Mouse (Mus musculus): ENCODE measurements around the gene Raly. TPM values are rescaled to one million over a fixed set of nuclear protein-coding genes. Genes with fewer than 3 reads are reported as not detected.
"Not testable (repeated sequence)": the region's sequence is repeated elsewhere in the genome, so short reads cannot be mapped to it uniquely, and the experiment has no call there.

The Raly gene
- polyA plus RNA-seq, 2 experiments from 2014 or later, result 8.0 to 8.6 TPM

DNA sequence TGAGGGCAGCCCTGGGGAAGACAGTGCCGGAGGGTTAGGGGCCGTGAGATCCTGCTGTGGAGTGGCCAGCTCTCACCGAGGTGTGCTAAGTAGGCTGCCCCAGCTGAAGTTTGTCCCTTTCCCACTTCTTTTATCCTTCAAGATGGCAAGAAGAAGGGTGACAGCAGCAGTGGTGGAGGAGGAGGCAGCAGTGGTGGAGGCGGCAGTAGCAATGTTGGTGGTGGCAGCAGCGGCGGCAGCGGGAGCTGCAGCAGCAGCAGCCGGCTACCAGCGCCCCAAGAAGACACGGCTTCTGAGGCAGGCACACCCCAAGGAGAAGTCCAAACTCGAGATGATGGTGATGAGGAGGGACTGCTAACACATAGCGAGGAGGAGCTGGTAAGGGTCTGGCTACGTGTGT is 72.8 kb downstream of the Raly start:
- no peak for ATAC-seq

DNA sequence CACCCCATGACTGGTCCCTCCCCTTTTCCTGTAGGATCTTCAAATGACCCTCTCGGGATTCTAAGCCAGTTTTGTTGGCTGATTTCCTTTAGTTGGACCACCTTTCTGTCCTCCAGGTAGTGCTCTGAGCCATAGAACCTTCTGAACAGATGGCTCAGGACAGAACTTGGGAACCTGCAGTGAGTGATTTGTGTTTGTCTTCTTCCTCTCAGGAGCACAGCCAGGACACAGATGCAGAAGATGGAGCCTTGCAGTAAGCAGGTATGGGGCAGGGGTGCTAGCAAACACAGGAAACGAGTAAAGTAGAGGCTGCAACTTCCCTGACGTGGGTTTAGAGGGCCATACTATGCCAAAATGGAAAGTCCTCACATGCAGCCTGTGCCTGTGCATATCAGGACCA is 74.8 kb downstream of the Raly start:
- ATAC-seq, result no peak

DNA sequence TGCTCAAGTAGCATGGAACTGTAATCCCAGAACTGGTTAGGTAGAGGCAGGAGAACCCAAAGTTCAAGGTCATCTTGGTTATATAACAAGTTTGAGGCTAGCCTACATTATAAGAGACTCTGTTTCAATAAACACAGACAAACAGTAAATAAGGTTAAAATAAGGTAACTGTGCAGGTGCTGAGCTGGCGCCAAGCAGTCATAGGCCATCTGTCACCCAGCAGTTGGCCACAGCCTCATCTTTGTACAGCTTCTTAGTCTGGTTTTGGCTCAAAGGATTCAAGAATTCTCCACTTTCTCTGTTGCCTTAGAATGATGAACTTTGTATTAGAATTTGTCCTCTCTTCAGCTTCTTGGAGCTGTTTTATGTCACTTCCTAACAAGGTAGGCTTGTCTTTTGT is 77.2 kb downstream of the Raly start:
- ATAC-seq, result no peak

DNA sequence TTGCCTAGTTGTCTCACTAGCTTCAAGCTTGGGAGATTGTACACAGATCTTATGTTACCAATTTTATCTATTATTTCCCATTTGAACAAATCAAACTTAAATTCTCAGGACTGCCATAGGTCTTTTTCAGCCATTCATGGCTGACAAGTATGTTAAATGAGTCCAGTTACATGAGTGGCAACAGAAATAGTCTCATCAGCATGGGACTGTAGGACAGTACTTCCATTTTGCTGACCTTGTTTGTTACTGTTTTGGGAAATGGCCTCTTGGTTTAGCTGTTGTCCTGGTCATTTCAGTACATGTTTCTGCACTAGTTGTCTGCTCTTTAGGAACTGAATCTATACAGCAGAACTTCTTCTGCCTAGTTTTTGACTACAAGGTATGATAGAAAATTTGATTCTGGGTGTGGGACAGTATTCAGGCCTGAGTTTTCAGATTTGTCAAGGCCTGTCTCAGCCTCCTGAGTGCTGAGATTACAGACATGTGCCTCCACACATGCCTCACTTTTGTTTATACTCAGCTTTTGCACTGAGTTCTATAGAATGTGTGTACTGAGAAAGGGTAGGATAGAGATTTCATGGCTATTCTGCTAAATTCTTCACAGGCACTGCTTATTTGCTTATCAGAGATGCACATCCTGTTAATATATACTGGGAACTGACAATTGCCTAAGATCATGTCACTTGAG is 79.2 kb downstream of the Raly start:
- ATAC-seq, result no peak

DNA sequence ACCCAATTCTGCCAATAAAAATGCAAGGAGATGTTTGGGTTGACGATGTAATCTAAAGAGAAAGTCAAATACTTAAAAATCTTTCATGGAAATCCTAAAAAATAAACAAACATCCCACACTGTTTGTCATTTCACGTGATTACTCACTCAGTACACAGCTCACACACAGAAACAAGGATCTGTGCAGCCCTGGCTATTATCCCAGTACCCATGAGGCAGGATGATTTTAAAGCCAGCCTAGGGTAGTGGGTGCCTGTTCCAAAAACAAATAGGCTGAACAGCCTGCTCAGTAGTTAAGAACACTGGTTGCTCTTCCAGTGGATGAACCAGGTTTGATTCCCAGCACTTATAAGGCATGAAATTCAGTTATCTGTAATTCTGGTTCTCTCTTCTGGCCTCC is 85.7 kb downstream of the Raly start:
- ATAC-seq, result no peak

DNA sequence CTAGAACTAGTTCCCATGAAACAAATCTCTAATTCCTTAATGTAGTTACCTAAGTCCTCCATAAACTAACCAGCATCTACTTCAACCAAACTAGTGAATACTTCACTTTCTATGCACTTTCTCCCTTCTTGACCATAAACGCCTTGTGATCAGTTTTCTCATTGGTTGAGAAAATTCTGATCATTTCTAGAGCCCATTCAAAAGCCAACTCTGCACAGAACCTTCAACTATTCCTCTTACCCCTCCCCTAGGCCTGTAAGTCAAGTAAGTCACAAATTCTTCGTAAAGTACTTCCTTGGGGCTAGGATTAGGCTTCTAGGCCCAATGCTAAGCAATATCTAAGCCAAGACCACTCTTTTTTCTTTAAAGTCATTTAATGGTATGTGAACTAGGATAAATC is 100.7 kb downstream of the Raly start:
- no peak for ATAC-seq

DNA sequence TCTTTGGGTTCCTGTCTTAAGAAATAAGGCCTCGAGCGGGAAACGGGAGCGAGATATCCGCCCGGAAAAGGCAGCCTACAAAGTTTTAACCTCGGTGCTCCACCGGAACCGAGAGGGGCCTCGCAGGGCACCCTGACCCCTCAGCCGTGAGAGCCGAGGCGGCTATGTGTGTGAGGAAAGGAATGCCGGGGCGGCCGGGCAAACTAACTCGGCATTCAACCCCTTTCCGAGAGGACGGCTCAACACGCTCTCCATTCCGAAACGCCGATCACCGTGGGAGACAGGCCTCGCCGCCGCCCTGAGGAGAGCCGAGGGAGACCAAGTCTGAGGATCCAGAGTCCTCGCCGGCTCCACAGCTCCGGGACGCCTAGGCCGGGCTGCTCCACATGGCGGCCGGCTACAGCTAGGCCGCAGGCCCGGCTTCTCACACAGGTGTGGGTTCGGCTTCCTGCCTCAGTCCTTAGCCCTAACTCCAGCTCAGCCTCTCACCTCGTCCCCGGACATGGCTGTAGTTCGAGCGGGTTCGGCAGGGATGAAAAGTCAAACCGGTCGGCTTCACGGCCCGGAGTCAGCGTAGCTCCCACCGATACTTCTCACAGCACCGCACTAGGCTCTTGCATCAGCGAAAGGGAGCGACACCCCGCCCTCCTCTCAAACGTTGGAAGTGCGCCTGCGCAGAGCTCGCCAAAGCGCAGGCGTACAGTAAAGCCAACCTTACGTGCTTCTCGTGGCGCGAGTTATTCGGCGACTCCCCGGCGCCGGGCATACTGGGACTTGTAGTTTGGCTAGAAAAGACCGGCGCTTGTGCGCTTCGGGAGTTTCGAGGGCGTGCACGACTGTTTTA is 101.5 kb downstream of the Raly start, which contains the start of gene Eif2s2:
Gene Eif2s2, minus strand, starts transcription at position 735 of the 844 bp plus-strand sequence.
- ATAC-seq, result peak; percentile 95

DNA sequence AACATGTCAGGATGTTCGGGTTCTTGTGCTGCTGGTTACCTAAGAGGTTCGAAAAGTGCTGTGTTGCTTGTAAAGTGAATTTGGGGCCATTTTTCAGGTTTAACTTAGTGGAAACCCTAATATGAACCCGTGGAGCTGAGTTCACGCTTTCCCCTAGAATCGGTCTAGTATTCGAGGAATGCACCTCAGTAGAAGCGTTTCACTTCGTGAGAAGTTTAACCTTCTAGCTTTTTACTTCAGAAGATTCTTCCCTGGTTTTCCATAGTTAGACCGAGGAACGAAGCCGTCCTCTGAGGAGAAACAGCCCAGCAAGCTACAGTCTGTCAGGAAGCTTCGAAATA is 102.1 kb downstream of the Raly start:
- peak; percentile 18 for ATAC-seq

DNA sequence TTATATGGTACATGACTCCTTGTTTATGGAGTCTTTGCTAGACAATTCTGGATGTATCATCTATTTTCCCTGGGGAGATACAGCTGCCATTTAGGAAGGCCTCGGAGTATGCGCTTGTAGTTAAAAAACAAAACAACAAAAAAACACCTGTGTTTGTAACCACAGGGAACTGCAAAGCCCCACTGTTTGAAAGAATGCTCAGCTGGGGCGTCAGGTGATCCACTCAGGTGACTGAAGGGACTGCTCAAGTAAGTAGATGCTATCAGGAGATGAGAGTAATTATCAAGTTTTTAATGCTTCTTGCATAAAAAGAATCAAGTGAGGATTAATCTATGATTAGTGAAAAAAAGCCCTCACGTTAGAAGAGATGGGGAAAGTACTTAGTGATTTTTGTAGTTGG is 102.7 kb downstream of the Raly start:
- no peak for ATAC-seq

DNA sequence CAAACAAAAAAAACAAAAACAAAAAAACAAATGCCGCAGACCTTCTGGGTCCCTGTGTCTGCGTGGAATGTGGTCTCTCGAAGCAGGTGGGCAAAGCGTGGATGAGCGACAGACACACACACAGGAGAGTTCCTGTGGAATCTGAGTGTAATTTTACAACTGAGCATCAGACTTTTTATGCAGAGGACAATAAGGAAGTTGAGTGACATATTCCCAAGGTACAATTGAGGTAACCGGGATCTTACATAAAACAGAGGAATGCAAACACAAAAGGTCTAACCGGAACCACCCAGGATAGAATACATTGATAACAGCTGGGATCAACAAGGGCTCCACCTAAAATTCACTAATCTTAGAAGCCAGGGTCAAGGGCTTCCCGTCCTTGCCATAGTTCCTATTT is 108.1 kb downstream of the Raly start:
- not testable (repeated sequence) for ATAC-seq

DNA sequence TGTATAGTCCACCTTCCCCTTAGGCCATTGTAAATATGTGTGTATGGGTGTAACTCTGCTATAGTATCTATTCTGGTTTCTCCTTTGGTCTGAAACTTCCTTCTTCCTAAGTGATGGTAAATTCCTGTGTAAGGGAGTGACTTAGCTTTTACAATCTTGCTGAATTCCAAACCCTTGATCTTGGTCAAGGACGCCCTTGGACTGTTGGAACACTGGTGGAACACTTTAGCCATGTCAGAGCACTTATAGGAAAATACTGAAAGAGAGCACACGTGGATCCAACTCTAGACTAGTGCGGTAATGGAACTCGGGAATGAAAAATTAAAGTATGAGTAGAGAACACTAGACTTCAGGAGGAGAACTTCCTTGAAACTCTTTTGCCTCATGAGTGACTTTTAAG is 108.5 kb downstream of the Raly start:
- not testable (repeated sequence) for ATAC-seq

DNA sequence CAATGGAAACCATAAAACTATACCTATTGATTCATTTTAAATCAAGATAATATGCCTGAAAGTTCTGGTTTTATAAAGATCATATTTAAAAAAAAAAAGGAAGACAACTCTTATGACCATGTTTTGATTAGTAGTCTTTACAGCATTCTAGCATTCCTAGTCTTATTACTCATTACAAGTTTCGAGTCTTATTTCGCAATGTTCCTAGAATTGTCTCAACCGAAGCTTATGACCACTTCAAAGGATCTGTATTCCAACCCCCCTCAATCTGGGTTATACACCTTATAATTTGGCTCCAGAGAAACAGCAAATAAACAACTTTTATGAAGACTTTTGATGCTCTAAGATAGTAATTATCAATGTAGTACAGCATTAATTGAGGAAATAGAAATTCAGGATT is 111.2 kb downstream of the Raly start:
- ATAC-seq, result no peak

DNA sequence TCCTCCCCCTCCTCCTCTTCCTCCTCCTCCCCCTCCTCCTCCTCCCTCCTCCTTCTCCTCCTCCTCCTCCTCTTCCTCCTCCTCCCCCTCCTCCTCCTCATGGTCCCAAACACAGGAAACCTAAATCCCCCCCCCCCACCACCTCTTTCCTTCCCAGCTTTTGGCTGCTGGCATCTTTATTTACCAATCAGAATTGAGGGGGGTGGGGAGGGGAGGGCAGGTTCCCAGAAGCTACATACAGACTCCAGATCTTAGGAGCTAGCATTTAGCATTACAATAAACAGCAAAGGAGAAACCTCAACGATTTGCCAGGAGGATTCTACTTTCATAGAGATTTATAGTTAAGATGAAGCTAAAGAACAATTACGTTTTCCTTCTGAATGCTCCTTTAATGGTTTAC is 114.9 kb downstream of the Raly start:
- ATAC-seq, result no peak

DNA sequence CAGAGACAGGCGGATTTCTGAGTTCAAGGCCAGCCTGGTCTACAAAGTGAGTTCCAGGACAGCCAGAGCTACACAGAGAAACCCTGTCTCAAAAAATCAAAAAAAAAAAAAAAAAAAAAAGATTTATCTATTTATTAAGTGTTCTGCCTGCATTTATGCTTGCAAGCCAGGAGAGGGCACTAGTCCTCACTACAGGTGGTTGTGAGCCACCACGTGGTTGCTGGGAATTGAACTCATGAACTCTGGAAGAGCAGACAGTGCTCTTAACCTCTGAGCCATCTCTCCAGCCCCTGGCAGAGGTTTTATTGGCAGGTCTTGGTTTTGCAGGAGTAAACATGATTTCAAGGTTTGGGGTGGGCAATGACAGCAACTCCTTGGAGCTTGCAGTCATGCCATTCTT is 117.3 kb downstream of the Raly start:
- not testable (repeated sequence) for ATAC-seq

DNA sequence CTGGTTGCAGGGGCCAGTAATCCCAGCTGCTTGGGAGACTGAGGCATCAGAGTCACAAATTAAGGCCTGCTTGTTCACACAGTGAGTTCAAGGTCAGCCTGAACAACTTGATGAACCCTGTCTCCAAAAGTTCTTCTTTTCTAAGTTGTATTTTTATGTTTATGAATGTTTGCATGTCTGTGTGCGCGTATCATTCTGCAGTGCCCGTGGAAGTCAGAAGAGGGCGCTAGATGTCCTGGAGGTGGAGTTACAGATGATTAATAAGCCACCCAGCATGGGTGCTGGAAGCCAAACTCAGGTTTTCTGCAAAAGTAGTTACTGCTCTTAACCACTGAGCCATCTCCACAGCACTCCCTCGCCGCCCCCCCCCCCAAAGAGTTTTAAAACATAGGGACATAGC is 118.9 kb downstream of the Raly start:
- ATAC-seq, result no peak

DNA sequence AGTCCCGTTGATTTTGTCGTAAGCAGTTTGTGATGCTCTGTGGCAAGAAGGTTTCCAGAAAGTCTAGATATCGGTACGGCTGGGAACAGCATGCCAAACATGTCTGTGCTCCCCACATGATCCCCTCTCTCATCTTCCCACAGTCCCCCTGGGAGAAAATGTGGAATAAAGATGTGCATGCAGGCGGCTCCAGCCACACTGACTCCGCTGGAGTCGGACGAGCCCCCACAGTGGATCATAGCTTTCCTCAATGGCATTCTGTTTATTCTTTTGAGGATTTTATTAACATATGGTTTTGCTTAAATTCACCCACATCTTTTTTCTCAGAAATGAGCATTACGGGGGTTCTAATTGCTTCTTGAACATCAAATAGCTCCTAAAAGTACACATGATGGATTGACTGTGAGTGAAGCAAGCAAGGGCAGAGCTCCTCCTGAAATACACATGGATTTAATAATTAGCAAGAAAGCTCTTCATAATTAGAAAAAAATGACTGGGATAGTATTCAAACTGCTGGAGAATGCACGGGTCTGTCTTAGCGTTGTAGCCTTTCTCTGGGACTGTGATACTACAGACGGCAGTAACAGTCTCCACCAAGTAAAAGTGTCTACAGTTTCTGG is 125.1 kb downstream of the Raly start:
- no peak for ATAC-seq

DNA sequence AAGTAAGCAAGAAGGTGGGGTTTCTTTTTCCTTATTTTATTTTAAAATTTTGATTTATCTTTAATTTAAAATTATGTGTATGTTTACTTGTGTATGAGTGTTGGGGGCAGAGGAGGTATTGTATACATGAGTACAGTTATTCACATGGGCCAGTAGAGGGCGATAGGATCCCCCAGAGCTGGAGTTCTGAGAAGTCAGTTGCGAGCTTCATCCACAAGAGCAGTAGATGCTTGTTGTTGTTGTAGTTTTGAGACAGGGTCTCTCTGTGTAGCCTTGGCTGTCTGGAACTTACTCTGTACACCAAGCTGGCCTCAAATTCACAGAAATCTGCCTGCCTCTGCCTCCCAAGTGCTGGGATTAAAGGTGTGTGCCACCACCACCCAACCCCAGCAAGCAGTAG is 125.7 kb downstream of the Raly start:
- no peak for ATAC-seq

Other genes with a start within 250 kb of the Raly start
- not detected for gene 1700003F12Rik, start 244.0 kb upstream of the Raly start, polyA plus RNA-seq (2017; shearing (Covaris generic))
- gene Actl10, start 239.3 kb upstream of the Raly start, polyA plus RNA-seq (2017; shearing (Covaris generic)), result not detected
- gene Necab3, start 232.2 kb upstream of the Raly start, polyA plus RNA-seq (2017; shearing (Covaris generic)), result under 1 TPM; 0.30 to 0.47 TPM
- 1 to 10 TPM in 1 of 2 experiments, under 1 TPM in 1; 0.42 to 1.5 TPM for gene E2f1, start 221.2 kb upstream of the Raly start, polyA plus RNA-seq (2017; shearing (Covaris generic))
- 10 to 100 TPM; 15.4 to 20.9 TPM for gene Pxmp4, start 187.4 kb upstream of the Raly start, polyA plus RNA-seq (2017; shearing (Covaris generic))
- gene Zfp341, start 177.8 kb upstream of the Raly start, polyA plus RNA-seq (2017; shearing (Covaris generic)), result under 1 TPM; 0.39 to 0.93 TPM
- gene 4930519P11Rik, start 177.7 kb upstream of the Raly start, polyA plus RNA-seq (2017; shearing (Covaris generic)), result not detected
- gene Chmp4b, start 139.4 kb upstream of the Raly start, polyA plus RNA-seq (2017; shearing (Covaris generic)), result 1 to 10 TPM; 2.4 to 6.2 TPM
- not detected for gene Gm14214, start 21.1 kb upstream of the Raly start, polyA plus RNA-seq (2017; shearing (Covaris generic))
- gene a, start 306 bp downstream of the Raly start, polyA plus RNA-seq (2017; shearing (Covaris generic)), result not detected
- 100 to 1,000 TPM in 1 of 2 experiments, 10 to 100 TPM in 1; 85.5 to 102 TPM for gene Eif2s2, start 101.8 kb downstream of the Raly start, polyA plus RNA-seq (2017; shearing (Covaris generic))
- gene Gm14226, start 227.2 kb downstream of the Raly start, polyA plus RNA-seq (2017; shearing (Covaris generic)), result not detected